Mouse (Mus musculus) liver (tissue): Measurements from ENCODE around the gene Slco3a1.

Experiments used
- DNase-seq: peaks from one replicate; pipeline ENCODE4 v3.0.0-alpha.2; 2020; ENCODE audit warnings: mixed read lengths

Slco3a1 gene

GRCm38 (mm10) chr7:74527689-74528088 lies 26.9 kb downstream of the Slco3a1 start:
- DNase-seq = no peak

- no peak for DNase-seq
Measured at GRCm38 (mm10) chr7:74526030-74526429, 28.6 kb downstream of the Slco3a1 start.

- no peak for DNase-seq
Measured at GRCm38 (mm10) chr7:74525586-74525985, 29.0 kb downstream of the Slco3a1 start.

- DNase-seq = no peak
Measured at GRCm38 (mm10) chr7:74524188-74524971, 30.2 kb downstream of the Slco3a1 start.

- no peak for DNase-seq
Measured at GRCm38 (mm10) chr7:74523086-74523485, 31.5 kb downstream of the Slco3a1 start.

- DNase-seq = no peak
Measured at GRCm38 (mm10) chr7:74522260-74522659, 32.3 kb downstream of the Slco3a1 start.

GRCm38 (mm10) chr7:74519386-74519785 lies 35.2 kb downstream of the Slco3a1 start:
- no peak for DNase-seq

GRCm38 (mm10) chr7:74518776-74519175 lies 35.8 kb downstream of the Slco3a1 start:
- no peak for DNase-seq

GRCm38 (mm10) chr7:74518255-74518654 lies 36.3 kb downstream of the Slco3a1 start:
- no peak for DNase-seq

GRCm38 (mm10) chr7:74510676-74511075 lies 43.9 kb downstream of the Slco3a1 start:
- DNase-seq = no peak

GRCm38 (mm10) chr7:74508205-74508604 lies 46.4 kb downstream of the Slco3a1 start:
- no peak for DNase-seq

GRCm38 (mm10) chr7:74506856-74507255 lies 47.7 kb downstream of the Slco3a1 start:
- no peak for DNase-seq

- DNase-seq = no peak
Measured at GRCm38 (mm10) chr7:74505635-74506034, 48.9 kb downstream of the Slco3a1 start.

- DNase-seq = no peak
Measured at GRCm38 (mm10) chr7:74501187-74501586, 53.4 kb downstream of the Slco3a1 start.

- DNase-seq = no peak
Measured at GRCm38 (mm10) chr7:74499470-74499869, 55.1 kb downstream of the Slco3a1 start.

- DNase-seq = no peak
Measured at GRCm38 (mm10) chr7:74498266-74498980, 56.2 kb downstream of the Slco3a1 start.

- no peak for DNase-seq
Measured at GRCm38 (mm10) chr7:74497203-74497602, 57.4 kb downstream of the Slco3a1 start.

- DNase-seq = no peak
Measured at GRCm38 (mm10) chr7:74495451-74495850, 59.1 kb downstream of the Slco3a1 start.

- DNase-seq = no peak
Measured at GRCm38 (mm10) chr7:74493775-74494174, 60.8 kb downstream of the Slco3a1 start.

GRCm38 (mm10) chr7:74491683-74492355 lies 62.8 kb downstream of the Slco3a1 start:
- DNase-seq = no peak

GRCm38 (mm10) chr7:74488141-74488540 lies 66.4 kb downstream of the Slco3a1 start:
- DNase-seq = no peak

- DNase-seq = no peak
Measured at GRCm38 (mm10) chr7:74487727-74488126, 66.9 kb downstream of the Slco3a1 start.

GRCm38 (mm10) chr7:74486083-74486482 lies 68.5 kb downstream of the Slco3a1 start:
- no peak for DNase-seq

- no peak for DNase-seq
Measured at GRCm38 (mm10) chr7:74485669-74486068, 68.9 kb downstream of the Slco3a1 start.
